Mouse (Mus musculus) neural tube, embryonic 10.5 days (tissue): ENCODE measurements around the gene Gm9736.
"Not testable (repeated sequence)": the region's sequence is repeated elsewhere in the genome, so short reads cannot be mapped to it uniquely, and the experiment has no call there.

Source experiments
- DNase-seq: peaks from one replicate; pipeline ENCODE4 v3.0.0-alpha.2; 2017; ENCODE audit warnings: low spot score; ENCODE audit errors: extremely low spot score

The Gm9736 gene

DNA sequence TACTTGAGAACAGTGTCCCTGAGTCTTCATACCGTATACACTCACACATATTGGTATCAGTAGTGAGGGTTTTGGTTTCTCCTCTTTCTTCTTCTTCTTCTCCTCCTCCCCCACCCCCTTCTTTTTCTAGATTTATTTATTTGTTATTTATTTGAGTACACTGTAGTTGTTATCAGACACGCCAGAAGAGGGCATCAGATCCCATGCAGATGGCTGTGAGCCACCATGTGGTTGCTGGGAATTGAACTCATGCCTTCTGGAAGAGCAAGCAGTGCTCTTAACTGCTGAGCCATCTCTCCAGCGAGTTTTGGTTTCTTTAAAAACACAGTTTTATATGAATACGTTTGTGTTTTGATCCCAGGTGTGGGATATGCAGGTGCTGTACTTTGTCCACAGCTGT lies 22.9 kb downstream of the Gm9736 start:
- DNase-seq, result no peak

- no peak for DNase-seq
Observed at GRCm38 (mm10) chr10:77726186-77726585, 25.0 kb downstream of the Gm9736 start, which contains the start of gene Gm10100. Gene Gm10100 (plus strand): TSS chr10:77726486.

DNA sequence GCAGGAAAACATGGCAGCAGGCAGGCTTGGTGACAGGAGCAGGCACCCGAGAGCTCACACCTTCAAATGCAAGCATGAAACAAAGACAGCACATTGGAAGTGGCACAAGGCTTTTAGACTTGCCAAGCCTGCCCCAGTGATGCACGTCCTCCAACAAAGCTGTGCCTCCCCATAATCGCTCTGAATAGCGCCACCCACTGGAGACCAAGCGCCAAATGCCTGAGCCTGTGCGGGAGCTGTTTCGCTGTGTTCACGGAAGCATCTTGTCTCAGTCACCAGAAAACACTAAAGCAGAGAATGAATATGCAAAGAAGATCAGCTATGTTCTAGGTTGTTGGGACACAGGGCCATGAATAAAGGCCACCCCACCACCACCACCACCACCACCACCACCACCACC lies 26.3 kb downstream of the Gm9736 start:
- DNase-seq, result no peak

DNA sequence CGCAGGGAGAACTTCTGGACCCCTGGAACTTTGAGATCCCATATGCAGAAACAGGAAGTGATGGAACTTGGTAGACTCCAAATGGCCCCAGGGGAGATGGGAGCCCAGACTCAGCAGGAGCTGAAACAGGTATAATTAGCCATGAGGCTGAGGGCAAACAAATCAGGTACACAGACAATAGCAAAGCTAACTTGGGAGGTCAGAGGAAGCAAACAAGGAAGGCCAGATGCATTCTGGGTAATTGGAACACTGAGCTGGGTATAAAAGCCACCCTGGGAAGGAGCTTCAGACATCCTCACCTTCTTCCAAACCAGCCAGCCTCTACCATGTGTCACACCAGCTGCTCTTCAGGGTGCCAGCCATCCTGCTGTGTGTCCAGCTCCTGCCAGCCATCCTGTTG lies 30.9 kb downstream of the Gm9736 start, which contains the start of gene Krtap12-1:
Krtap12-1 (plus strand) TSS at position 301 of the 400 bp plus-strand sequence.
- DNase-seq, result not testable (repeated sequence)

DNA sequence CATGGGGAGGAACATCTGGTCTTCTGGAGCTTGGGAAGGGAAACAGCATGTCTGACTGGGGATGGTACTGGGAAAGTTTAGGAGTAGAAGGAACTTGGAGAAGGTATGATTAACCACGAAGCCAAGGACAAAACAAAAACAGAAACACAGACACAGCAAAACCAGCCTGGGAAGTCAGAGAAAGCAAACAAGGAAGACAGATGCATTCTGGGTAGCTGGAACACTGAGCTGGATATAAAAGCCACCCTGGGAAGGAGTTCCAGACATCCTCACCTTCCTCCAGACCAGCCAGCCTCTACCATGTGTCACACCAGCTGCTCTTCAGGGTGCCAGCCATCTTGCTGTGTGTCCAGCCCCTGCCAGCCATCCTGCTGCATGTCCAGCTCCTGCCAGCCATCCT lies 35.6 kb downstream of the Gm9736 start, which contains the start of gene Gm10142:
Gm10142 (plus strand) TSS at position 301 of the 400 bp plus-strand sequence.
- no peak for DNase-seq

- DNase-seq, result no peak
Observed at GRCm38 (mm10) chr10:77713734-77714133, 37.4 kb downstream of the Gm9736 start.

GRCm38 (mm10) chr10:77711157-77711556 lies 40.0 kb downstream of the Gm9736 start, which contains the start of gene Gm10024:
Gene Gm10024 (plus strand): TSS chr10:77711457.
- DNase-seq, result not testable (repeated sequence)

DNA sequence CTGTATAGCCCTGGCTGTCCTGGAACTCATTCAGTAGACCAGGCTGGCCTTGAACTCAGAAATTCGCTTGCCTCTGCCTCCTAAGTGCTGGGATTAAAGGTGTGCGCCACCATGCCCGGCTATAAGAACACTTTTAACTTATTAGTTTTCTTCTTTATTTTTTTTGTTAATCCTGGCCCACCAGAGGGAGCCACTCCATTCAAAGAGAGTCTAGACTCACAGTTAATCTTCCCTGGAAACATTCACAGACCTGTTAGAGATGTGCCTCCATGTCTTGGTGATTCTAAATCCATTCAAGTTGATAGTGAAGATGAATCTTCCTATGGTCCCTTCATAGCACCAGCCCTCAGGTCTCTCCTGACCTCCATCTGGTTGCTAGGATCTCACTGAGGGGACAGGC lies 41.3 kb downstream of the Gm9736 start:
- DNase-seq, result no peak

- DNase-seq, result no peak
Observed at GRCm38 (mm10) chr10:77706326-77706725, 44.8 kb downstream of the Gm9736 start, which contains the start of gene Gm10272. Gene Gm10272 (plus strand): TSS chr10:77706626.
